Mouse (Mus musculus) intestine, embryonic 14.5 days (tissue): ENCODE data around the gene Bnip2. TPM values are rescaled to one million over a fixed set of nuclear protein-coding genes. Genes with fewer than 3 reads are reported as not detected.

Experiments
- ATAC-seq: fragments of 200-750 bp; cut with Nextera tagmentation; replicated peaks from 2 replicates; pipeline ENCODE4 v1.8.0; 2017; ENCODE audit warnings: low read depth, moderate number of reproducible peaks, moderate TSS enrichment, moderate library complexity; ENCODE audit not compliant: low FRiP score, low TSS enrichment
- DNase-seq: peaks from one replicate; pipeline ENCODE4 v3.0.0-alpha.2; 2018; ENCODE audit warnings: low spot score
- H3K27ac ChIP-seq: fragments of 300-500 bp; sonication (generic); 2 replicates; pipeline ENCODE4 v1.5.1; 2014; ENCODE audit warnings: low read depth, mild to moderate bottlenecking, control low read depth
- H3K27me3 ChIP-seq: fragments of 300-500 bp; sonication (generic); replicated peaks from 2 replicates; pipeline ENCODE4 v1.6.1; 2014; ENCODE audit warnings: low read length, control low read depth; ENCODE audit not compliant: control insufficient read depth, insufficient read depth
- H3K36me3 ChIP-seq: fragments of 300-500 bp; sonication (generic); 2 replicates; pipeline ENCODE4 v1.6.1; 2014; ENCODE audit warnings: low read length, control low read depth; ENCODE audit not compliant: control insufficient read depth, insufficient read depth
- H3K4me1 ChIP-seq: fragments of 300-500 bp; sonication (generic); replicated peaks from 2 replicates; pipeline ENCODE4 v1.6.1; 2014; ENCODE audit warnings: low read length, control low read depth, mixed read lengths; ENCODE audit not compliant: control insufficient read depth, insufficient read depth
- H3K4me2 ChIP-seq: fragments of 300-500 bp; sonication (generic); 2 replicates; pipeline ENCODE4 v1.6.1; 2014; ENCODE audit warnings: low read length
- H3K4me3 ChIP-seq: fragments of 300-500 bp; sonication (generic); 2 replicates; pipeline ENCODE4 v1.5.1; 2014; ENCODE audit warnings: low read depth, low read length, control low read depth, mixed read lengths
- H3K9ac ChIP-seq: fragments of 300-500 bp; sonication (generic); 2 replicates; pipeline ENCODE4 v1.6.1; 2014; ENCODE audit warnings: mild to moderate bottlenecking, low read length
- H3K9me3 ChIP-seq: fragments of 300-500 bp; sonication (generic); 2 replicates; pipeline ENCODE4 v1.6.1; 2016; ENCODE audit warnings: low read length, control low read depth; ENCODE audit not compliant: control insufficient read depth
- WGBS: fragments of 180-500 bp; shearing (Covaris S2); extraction: QIAGEN DNeasy Blood & Tissue Kit; methylation state at CpG from one replicate; pipeline ENCODE4 v1.1.7; 2014; 5-methylcytosine and 5-hydroxymethylcytosine counted together
- polyA plus RNA-seq: library from polyadenylated mRNA; unstranded; fragments of >200 nt; fragmentation: Nextera tagmentation; extraction: Ambion mirVana; gene quantifications from 2 replicates; pipeline ENCODE4 v1.2.1, GENCODE M21; 2014

Gene Bnip2
- polyA plus RNA-seq, 1 experiment from 2014 or later: 83.7 TPM

DNA sequence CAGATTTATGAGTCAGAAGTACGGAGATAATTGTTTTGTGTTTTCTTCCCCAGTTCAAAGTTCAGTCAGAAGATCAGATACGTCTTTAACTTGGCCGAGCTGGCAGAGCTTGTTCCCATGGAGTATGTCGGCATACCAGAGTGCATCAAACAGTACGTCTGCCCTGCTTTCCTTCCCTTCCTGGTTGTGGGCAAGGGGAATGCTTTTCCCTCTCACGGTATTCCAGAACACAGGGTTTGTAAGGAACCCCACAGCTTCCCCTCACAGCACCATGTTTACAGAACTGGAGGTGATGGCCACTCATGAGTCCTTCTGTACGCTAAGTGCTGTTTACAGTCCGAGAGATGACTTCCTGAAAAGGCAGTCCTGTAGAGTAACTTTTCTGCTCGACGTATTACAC, 14.2 kb downstream of the Bnip2 start:
- H3K36me3 ChIP-seq: peaks cover 96% of the 10 kb centered on the region
- H3K27ac ChIP-seq: no peak overlapping the region
- 69% methylated on average over 10 of the region's 10 CpGs for WGBS
- H3K4me1 ChIP-seq: no peaks in the 10 kb centered on the region
- no peak overlapping the region for H3K9ac ChIP-seq
- no peaks in the 10 kb centered on the region for H3K9me3 ChIP-seq
- H3K4me3 ChIP-seq: no peak overlapping the region
- no peak overlapping the region for H3K4me2 ChIP-seq
- H3K27me3 ChIP-seq: no peaks in the 10 kb centered on the region
- DNase-seq (no peak), ATAC-seq (no peak)

DNA sequence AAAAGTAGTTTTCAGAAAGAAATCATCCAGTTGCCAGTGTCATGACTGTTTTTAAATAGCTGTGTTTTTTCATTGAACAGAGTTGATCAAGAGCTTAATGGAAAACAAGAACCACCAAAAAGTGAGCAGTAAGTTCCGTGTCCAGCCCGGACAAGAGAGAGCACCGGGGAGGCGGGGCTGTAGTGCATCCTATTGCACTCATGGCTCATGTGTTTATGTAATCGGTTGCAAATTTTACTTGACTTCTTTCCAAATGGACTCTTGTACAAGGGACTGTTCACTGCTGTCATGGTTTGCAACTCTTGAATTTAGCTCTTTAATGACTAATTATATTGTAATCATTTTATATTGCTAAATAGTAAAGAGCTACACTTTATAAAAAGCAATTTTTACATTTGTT, 17.7 kb downstream of the Bnip2 start:
- ATAC-seq (no peak), DNase-seq (no peak)
- Histone ChIP-seq H3K4me3 (no peak overlapping the region), H3K4me1 (0 out of 2 replicates have a peak, but pooled peaks cover 4% of the 10 kb centered on the region), H3K9ac (no peak overlapping the region), H3K27ac (no peak overlapping the region), H3K4me2 (no peak overlapping the region), H3K36me3 (peaks cover 86% of the 10 kb centered on the region), H3K9me3 (no peaks in the 10 kb centered on the region), H3K27me3 (no peaks in the 10 kb centered on the region)
- WGBS: 90% methylated on average over 5 of the region's 5 CpGs

- Histone ChIP-seq H3K36me3 (peaks cover 79% of the 10 kb centered on the region), H3K4me2 (no peak overlapping the region)
- 89% methylated on average over 14 of the region's 14 CpGs for WGBS
These were observed 18.4 kb downstream of the Bnip2 start for GRCm38 (mm10) chr9:70007506-70008248.

DNA sequence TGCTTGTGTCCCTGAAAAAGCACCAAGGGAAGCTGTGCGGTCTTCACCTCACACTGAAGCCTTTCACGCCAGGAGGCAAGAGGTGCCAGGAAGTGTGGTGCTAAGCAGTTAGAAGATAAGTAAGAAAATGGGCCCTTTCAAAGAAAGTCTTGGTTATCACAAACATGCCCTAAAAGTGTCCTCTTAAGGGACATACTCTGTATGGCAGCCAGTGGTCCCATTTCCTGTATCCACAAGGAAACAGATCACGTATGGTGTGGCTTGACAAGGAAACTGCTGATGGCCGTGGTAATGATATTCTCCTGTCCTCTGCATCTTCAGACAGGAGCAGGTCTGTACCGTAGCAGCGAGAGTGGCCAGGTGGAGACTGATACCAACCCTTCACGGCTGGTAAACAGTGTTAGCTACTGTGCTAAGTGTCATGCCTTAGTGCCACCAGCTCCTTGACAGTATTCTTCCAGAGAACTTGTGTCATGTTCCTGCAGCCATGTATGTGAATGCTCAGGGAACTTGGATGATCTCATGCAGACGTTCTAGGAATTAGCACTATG, 20.6 kb downstream of the Bnip2 start:
- Histone ChIP-seq H3K9ac (no peak overlapping the region), H3K4me1 (peaks cover 12% of the 10 kb centered on the region), H3K4me3 (no peak overlapping the region), H3K27ac (no peak overlapping the region), H3K4me2 (no peak overlapping the region), H3K27me3 (no peaks in the 10 kb centered on the region), H3K36me3 (peaks cover 59% of the 10 kb centered on the region), H3K9me3 (no peaks in the 10 kb centered on the region)
- WGBS: 89% methylated on average over 8 of the region's 8 CpGs
- ATAC-seq (no peak), DNase-seq (no peak)

More at GRCm38 (mm10) chr9:70007506-70008248, 18.4 kb downstream of the Bnip2 start:
- no peak for DNase-seq
- 0 out of 2 replicates have a peak, but pooled peaks cover 4% of the 10 kb centered on the region for H3K4me1 ChIP-seq
- no peak overlapping the region for H3K9ac ChIP-seq
- H3K4me3 ChIP-seq: no peak overlapping the region
- ATAC-seq: no peak
- H3K27ac ChIP-seq: no peak overlapping the region
- no peaks in the 10 kb centered on the region for H3K27me3 ChIP-seq
- no peaks in the 10 kb centered on the region for H3K9me3 ChIP-seq

DNA sequence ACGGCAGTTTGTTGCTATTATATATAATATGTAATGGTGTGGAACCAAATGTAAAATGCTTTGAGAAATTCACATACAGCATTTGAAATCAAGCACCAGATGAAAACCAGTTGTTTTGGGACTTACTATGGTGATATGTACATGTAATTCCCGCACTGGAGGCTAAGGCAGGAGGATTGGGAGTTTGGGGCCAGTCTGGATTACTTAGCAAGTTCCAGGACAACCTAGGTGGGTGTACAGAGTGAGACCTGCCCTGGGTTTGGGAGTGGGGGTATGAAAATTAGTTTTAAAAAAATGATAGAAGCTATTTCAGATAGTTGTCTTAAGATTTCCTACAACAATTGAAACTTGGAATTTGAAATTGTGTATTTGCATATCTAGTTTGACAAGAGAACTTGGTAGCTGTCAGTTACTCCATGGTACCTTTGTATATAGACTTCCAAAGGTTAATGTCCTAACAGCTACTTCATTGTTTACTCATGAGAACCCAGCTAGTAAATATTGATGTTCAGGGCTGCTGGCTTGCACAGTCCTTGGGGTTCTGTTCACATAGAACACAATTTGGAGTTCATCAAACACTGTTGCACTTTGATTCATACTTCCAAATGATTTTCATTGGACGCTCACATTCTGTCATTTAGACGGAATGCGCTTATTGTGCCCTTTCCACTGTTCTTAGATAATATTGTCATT, 21.7 kb downstream of the Bnip2 start:
- 82% methylated on average over 5 of the region's 5 CpGs for WGBS
- Histone ChIP-seq H3K36me3 (peaks cover 50% of the 10 kb centered on the region), H3K27me3 (no peaks in the 10 kb centered on the region)

GRCm38 (mm10) chr9:70011537-70012407, 22.5 kb downstream of the Bnip2 start:
- H3K4me3 ChIP-seq: peak overlapping the region; percentile 92
- H3K9me3 ChIP-seq: no peaks in the 10 kb centered on the region
- peaks cover 12% of the 10 kb centered on the region for H3K4me1 ChIP-seq
- DNase-seq: no peak
- H3K9ac ChIP-seq: peak overlapping the region; percentile 86
- H3K36me3 ChIP-seq: peaks cover 47% of the 10 kb centered on the region
- peak overlapping the region; percentile 51 for H3K4me2 ChIP-seq
- no peaks in the 10 kb centered on the region for H3K27me3 ChIP-seq
- 64% methylated on average over 14 of the region's 14 CpGs for WGBS
- ATAC-seq: peak; percentile 34
- H3K27ac ChIP-seq: peak overlapping the region; percentile 92; the same call in 1 of the 2 replicates

More for the DNA sequence above, 21.7 kb downstream of the Bnip2 start:
- no peak for ATAC-seq
- Histone ChIP-seq H3K4me1 (peaks cover 12% of the 10 kb centered on the region), H3K9me3 (no peaks in the 10 kb centered on the region), H3K4me2 (no peak overlapping the region), H3K4me3 (no peak overlapping the region), H3K27ac (no peak overlapping the region), H3K9ac (no peak overlapping the region)
- DNase-seq: no peak

- H3K9me3 ChIP-seq: no peaks in the 10 kb centered on the region
- H3K4me2 ChIP-seq: peak within 1 kb of the TSS; percentile 84
- WGBS: under 1% methylated on average over 49 of the region's 57 CpGs
- H3K4me1 ChIP-seq: peaks cover 12% of the 10 kb centered on the region
- H3K4me3 ChIP-seq: peak within 1 kb of the TSS; percentile 92
- peak within 1 kb of the TSS; percentile 92 for H3K27ac ChIP-seq
- ATAC-seq: peak; percentile 98
- peaks cover 46% of the 10 kb centered on the region for H3K36me3 ChIP-seq
- H3K9ac ChIP-seq: peak within 1 kb of the TSS; percentile 86
- peak; percentile 96 for DNase-seq
- H3K27me3 ChIP-seq: no peaks in the 10 kb centered on the region
These were observed 23.2 kb downstream of the Bnip2 start, which contains the start of gene Gtf2a2 for GRCm38 (mm10) chr9:70012408-70012901. TSS of gene Gtf2a2 (plus strand) at chr9:70012550.

- Histone ChIP-seq H3K36me3 (peaks cover 29% of the 10 kb centered on the region), H3K27me3 (no peaks in the 10 kb centered on the region), H3K9ac (no peak overlapping the region), H3K27ac (no peak overlapping the region), H3K9me3 (no peaks in the 10 kb centered on the region), H3K4me2 (no peak overlapping the region), H3K4me1 (peaks cover 12% of the 10 kb centered on the region), H3K4me3 (no peak overlapping the region)
- DNase-seq (no peak), ATAC-seq (no peak)
- 91% methylated on average over 2 of the region's 2 CpGs for WGBS
These were observed 26.4 kb downstream of the Bnip2 start for GRCm38 (mm10) chr9:70015632-70016031.
